Mouse (Mus musculus) G1E (cell line): ENCODE data around the gene Pygo2. TPM values are rescaled to one million over a fixed set of nuclear protein-coding genes. Genes with fewer than 3 reads are reported as not detected.
"Not testable (repeated sequence)": the region's sequence is repeated elsewhere in the genome, so short reads cannot be mapped to it uniquely, and the experiment has no call there.

Experiments
- ATAC-seq: 2 replicates; pipeline ENCODE4 v1.8.0; 2016; ENCODE audit warnings: mild to moderate bottlenecking; ENCODE audit not compliant: insufficient number of reproducible peaks, poor library complexity, low FRiP score, severe bottlenecking; ENCODE audit errors: extremely low read depth
- DNase-seq: peaks from one replicate; pipeline ENCODE4 v3.0.0; 2012; ENCODE audit warnings: low spot score
- H3K27me3 ChIP-seq: 2 replicates; pipeline ENCODE4 v1.6.1; 2012; ENCODE audit warnings: mild to moderate bottlenecking, low read length, inconsistent platforms; ENCODE audit not compliant: insufficient read depth
- H3K36me3 ChIP-seq: replicated peaks from 2 replicates; pipeline ENCODE3; 2012; ENCODE audit warnings: mild to moderate bottlenecking, inconsistent platforms
- H3K4me1 ChIP-seq: 2 replicates; pipeline ENCODE4 v1.6.1; 2012; ENCODE audit warnings: low read depth, low read length, inconsistent platforms, mixed read lengths; ENCODE audit not compliant: insufficient read depth
- H3K4me3 ChIP-seq: 2 replicates; pipeline ENCODE4 v1.5.1; 2012; ENCODE audit warnings: low read depth, mild to moderate bottlenecking, inconsistent platforms, low read length, moderate library complexity, mixed read lengths
- H3K9me3 ChIP-seq: replicated peaks from 2 replicates; pipeline ENCODE4 v1.6.1; 2012; ENCODE audit warnings: inconsistent platforms
- CTCF ChIP-seq: IDR thresholded peaks from 2 replicates; pipeline ENCODE4 v1.5.1; 2012; ENCODE audit warnings: low read depth, low read length, inconsistent platforms, mixed read lengths
- GATA1 ChIP-seq: IDR thresholded peaks from 2 replicates; pipeline ENCODE4 v1.6.1; 2012; ENCODE audit warnings: borderline replicate concordance, low read length, inconsistent platforms, mixed read lengths
- GATA2 ChIP-seq: IDR thresholded peaks from 2 replicates; pipeline ENCODE4 v1.6.1; 2012; ENCODE audit warnings: low read depth, low read length, inconsistent platforms, borderline replicate concordance
- POLR2AphosphoS5 ChIP-seq: IDR thresholded peaks from 2 replicates; pipeline ENCODE4 v1.6.1; 2012; ENCODE audit warnings: low read depth, low read length, inconsistent platforms; ENCODE audit not compliant: insufficient replicate concordance
- TAL1 ChIP-seq: conservative IDR thresholded peaks from 2 replicates; pipeline ENCODE4 v1.6.1; 2012; ENCODE audit warnings: low read depth, low read length, inconsistent platforms, mixed read lengths
- polyA plus RNA-seq: library from polyadenylated mRNA; stranded (reverse); fragments of >175 nt; gene quantifications from 2 replicates; pipeline ENCODE4 v1.2.3, GENCODE M21; 2012
- total RNA-seq, 2 experiments: library from RNA; stranded (forward) in 1 of 2; stranded (reverse) in 1 of 2; fragments of 200-1000 nt in 1 of 2; fragments of >200 nt in 1 of 2; fragmentation: Nextera tagmentation in 1 of 2; gene quantifications; 2 replicates each; pipeline ENCODE4 v1.2.3; 2014 to 2017

The Pygo2 gene
- total and polyA plus RNA-seq, 3 experiments: 22.2 to 201 (median 30.9) TPM

DNA sequence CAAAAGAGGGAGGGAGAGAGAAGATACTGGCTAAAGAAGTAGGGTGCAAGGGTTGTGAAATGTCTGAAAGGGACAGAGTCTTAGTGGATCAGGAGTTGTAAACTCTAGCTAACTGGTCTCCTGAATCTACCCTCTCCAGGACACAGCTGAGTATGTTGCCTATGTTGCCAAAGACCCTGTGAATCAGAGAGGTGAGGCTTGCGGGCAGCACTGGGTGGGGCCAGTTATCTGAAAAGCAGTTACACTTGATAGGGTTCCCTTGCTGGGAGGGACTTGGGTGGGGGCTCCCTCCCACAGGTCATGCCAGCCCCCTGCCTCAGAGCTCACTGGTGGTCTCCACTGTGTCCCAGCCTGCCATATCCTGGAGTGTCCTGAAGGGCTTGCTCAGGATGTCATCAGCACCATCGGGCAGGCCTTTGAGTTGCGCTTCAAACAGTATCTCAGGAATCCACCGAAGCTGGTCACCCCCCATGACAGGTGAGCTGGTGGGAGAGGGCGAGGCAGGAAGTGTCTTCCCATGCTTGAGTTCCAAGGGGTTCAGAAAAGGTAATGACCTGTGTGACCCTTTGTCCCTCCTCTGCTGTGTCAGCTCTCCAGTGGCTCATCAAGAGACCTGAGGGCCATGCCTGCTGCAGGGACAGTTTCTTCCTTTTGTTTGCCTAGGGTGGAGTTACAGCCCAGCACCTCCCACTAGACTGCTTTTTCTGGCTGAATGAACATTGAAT lies 5.4 kb upstream of the Pygo2 start:
- TF ChIP-seq CTCF (no peak), GATA2 (no peak), POLR2AphosphoS5 (no peak), GATA1 (no peak), TAL1 (no peak)
- Histone ChIP-seq H3K4me3 (peak overlapping the region; percentile 58; the same call in 1 of the 2 replicates), H3K4me1 (peaks cover 74% of the 10 kb centered on the region), H3K9me3 (no peaks in the 10 kb centered on the region), H3K36me3 (peaks cover 74% of the 10 kb centered on the region), H3K27me3 (no peaks in the 10 kb centered on the region)
- ATAC-seq (no peak), DNase-seq (peak; percentile 10)

DNA sequence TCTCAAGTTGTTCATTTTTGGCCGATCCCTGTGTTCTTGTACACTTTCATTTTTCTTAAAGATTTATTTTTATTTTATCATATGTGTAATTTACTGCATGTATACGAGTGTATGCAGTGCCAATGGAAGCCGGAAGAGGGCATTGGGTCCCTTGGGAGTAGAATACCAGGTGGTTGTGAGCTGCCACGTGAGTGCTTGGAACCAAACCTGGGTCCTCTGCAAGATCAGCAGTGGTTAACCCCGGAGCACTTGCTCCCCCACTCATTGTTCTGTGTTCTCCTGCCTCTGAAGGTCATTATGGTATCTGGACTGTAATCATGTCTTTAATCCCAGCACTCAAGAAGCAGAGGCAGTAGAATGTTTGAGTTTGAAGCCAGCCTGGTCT lies 4.9 kb upstream of the Pygo2 start:
- H3K9me3 ChIP-seq: no peaks in the 10 kb centered on the region
- no peaks in the 10 kb centered on the region for H3K27me3 ChIP-seq
- DNase-seq: no peak
- H3K36me3 ChIP-seq: peaks cover 76% of the 10 kb centered on the region
- peaks cover 71% of the 10 kb centered on the region for H3K4me1 ChIP-seq
- ATAC-seq: no peak
- TF ChIP-seq CTCF: no peak
- TF ChIP-seq GATA2: no peak
- no peak overlapping the region; the same call in 1 of the 2 replicates for H3K4me3 ChIP-seq

DNA sequence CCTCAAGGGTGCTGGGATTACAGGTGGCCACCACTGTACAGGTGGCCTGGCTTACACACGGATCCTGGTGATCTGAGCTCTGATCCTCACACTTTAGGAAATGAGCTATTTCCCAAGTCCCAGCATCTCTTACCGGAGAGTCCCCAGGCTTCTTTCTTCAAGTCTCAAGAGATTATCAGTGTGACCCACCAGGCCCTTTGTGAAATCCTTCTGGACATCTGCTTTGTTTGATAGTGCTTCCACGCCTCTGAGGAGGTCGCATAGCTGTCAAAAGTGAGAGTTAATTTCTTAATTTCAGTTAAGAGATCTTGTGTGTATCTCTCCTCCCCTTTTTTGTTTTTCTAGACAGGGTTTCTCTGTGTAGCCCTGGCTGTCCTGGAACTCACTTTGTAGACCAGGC lies 4.1 kb upstream of the Pygo2 start:
- TF ChIP-seq TAL1 (0 out of 2 replicates have a peak, but pooled peaks have one; percentile 19), GATA1 (no peak)
- Histone ChIP-seq H3K27me3 (no peaks in the 10 kb centered on the region), H3K9me3 (no peaks in the 10 kb centered on the region), H3K36me3 (peaks cover 76% of the 10 kb centered on the region), H3K4me1 (peaks cover 71% of the 10 kb centered on the region), H3K4me3 (no peak overlapping the region; the same call in 1 of the 2 replicates)
- ATAC-seq (no peak), DNase-seq (no peak)

DNA sequence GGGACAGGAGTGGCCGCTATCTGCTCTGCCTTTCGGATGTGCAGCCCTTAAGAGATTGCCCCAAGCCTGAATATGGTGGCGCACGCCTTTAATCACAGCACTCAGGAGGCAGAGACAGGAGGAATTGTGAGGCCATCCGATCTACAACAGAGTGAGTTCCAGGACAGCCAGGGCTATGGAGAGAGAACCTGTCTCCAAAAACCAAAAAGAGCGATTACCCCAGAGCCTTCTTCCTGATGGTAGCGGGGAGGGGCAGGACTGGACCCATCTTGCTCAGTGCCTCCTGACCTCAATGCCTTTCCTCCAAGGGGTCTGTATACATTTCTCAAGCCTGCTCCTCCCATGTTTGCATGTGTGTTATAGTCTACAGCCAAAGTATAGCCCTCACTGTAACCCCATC lies 993 bp upstream of the Pygo2 start:
- not testable (repeated sequence) for ATAC-seq, H3K27me3 ChIP-seq, DNase-seq, H3K9me3 ChIP-seq, H3K4me3 ChIP-seq
- Histone ChIP-seq H3K36me3 (peaks cover 74% of the 10 kb centered on the region), H3K4me1 (peaks cover 60% of the 10 kb centered on the region)

DNA sequence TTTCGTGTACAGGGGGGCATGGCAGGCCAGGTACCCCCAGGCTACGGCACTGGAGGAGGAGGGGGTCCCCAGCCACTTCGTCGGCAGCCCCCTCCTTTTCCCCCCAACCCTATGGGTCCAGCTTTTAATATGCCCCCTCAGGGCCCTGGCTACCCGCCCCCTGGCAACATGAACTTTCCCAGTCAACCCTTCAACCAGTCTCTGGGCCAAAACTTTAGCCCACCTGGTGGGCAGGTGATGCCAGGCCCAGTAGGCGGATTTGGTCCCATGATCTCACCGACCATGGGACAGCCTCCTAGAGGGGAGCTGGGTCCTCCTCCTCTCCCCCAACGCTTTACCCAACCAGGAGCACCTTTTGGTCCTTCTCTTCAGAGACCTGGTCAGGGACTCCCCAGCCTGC lies 2.6 kb downstream of the Pygo2 start:
- Histone ChIP-seq H3K36me3 (peaks cover 56% of the 10 kb centered on the region), H3K4me1 (peaks cover 52% of the 10 kb centered on the region), H3K27me3 (no peaks in the 10 kb centered on the region), H3K4me3 (no peak overlapping the region), H3K9me3 (no peaks in the 10 kb centered on the region)
- DNase-seq: no peak
- no peak for ATAC-seq
- no peak for TF ChIP-seq GATA1
- no peak for TF ChIP-seq GATA2
- no peak for TF ChIP-seq POLR2AphosphoS5
- no peak for TF ChIP-seq TAL1
- no peak for TF ChIP-seq CTCF

DNA sequence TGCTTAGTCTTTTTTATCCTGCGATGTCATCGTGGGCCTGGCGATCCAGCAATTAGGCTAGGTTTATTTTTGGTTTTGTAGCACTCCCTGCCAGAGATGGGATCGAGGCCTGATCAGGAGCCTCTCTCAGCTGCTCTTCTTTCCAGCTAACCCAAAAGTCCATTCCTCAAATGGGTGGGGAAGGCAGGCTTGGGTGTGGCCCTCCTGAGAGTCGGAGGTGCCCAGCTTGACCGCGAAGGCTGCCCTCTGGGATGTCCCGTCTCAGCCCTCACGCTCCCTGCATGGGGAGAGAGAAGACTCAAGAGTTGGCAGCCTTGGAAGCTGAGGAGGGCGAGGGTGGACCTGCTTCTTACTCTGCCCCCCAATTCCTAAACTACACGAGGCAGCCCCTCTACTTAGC lies 4.5 kb downstream of the Pygo2 start:
- Histone ChIP-seq H3K4me3 (no peak overlapping the region), H3K4me1 (peaks cover 62% of the 10 kb centered on the region), H3K27me3 (no peaks in the 10 kb centered on the region), H3K9me3 (no peaks in the 10 kb centered on the region), H3K36me3 (peaks cover 54% of the 10 kb centered on the region)
- DNase-seq (no peak), ATAC-seq (no peak)
- TF ChIP-seq POLR2AphosphoS5: no peak
- no peak for TF ChIP-seq CTCF
- no peak for TF ChIP-seq GATA2
- TF ChIP-seq TAL1: no peak
- no peak for TF ChIP-seq GATA1

DNA sequence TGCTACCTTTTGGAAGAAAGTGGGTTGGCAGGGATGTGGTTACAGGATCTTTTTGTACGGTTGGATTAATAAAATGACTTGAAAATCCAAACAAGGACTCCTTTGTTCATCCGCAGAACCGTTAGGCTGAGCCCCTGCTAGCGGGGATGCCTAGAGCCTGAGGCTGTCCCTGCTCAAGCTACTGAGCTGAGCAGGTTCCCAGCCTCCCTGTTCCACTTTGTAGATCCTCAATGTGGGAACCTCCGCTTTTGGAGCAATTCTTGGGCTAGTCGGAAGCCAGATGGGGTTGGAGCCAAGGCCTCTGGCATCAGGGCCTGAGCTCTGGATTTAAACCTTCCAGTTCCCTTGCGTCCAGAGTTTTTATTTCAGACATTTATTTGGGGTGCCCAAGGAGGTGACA lies 5.0 kb downstream of the Pygo2 start:
- no peak overlapping the region for H3K4me3 ChIP-seq
- ATAC-seq: no peak
- DNase-seq: no peak
- TF ChIP-seq TAL1: no peak
- no peak for TF ChIP-seq POLR2AphosphoS5
- no peak for TF ChIP-seq GATA1
- TF ChIP-seq GATA2: no peak
- TF ChIP-seq CTCF: no peak
- peaks cover 60% of the 10 kb centered on the region for H3K4me1 ChIP-seq
- no peaks in the 10 kb centered on the region for H3K9me3 ChIP-seq
- H3K27me3 ChIP-seq: no peaks in the 10 kb centered on the region
- peaks cover 58% of the 10 kb centered on the region for H3K36me3 ChIP-seq
